29 mouse cellular contexts compared by ENCODE assay signal in genomic region chr7:97307546-97307945, GRCm38 (mm10). TPM values are rescaled to one million over a fixed set of nuclear protein-coding genes. Genes with fewer than 3 reads are reported as not detected.
A peak's percentile ranks its signal among the peaks of the same experiment; 100 is the strongest.
DNase-seq lines count a peak whose midpoint lies in the region; ATAC-seq and TF ChIP-seq lines count a peak whose summit lies in the region.
"Had no signal": no experiment of that assay in that cellular context is flagged by ENCODE, and none has a peak within 500 bp of the region (broad histone marks: within the 10 kb centered on the region; RNA-seq: fewer than 3 reads in every experiment).

No protein-coding gene starts in this region.

- H3K4me1 ChIP-seq in heart, embryonic 10.5 days: no peaks in the 10 kb centered on the region
- no peaks in the 10 kb centered on the region for H3K4me1 ChIP-seq in liver, postnatal 0 days (ENCODE audit: insufficient read depth)
- no peaks in the 10 kb centered on the region for H3K4me1 ChIP-seq in limb, embryonic 11.5 days (ENCODE audit: control insufficient read depth, insufficient read depth, low read length)
- H3K4me1 ChIP-seq: embryonic facial prominence, embryonic 12.5 days; limb, embryonic 13.5 days; neural tube, embryonic 13.5 days had no signal

- peaks cover 97% of the 10 kb centered on the region for H3K36me3 ChIP-seq in heart, embryonic 10.5 days
- H3K36me3 ChIP-seq in liver, postnatal 0 days (replicated peaks; ENCODE audit: insufficient read depth, low read length): peaks cover 8% of the 10 kb centered on the region; the same call in 1 of the 2 replicates
- H3K36me3 ChIP-seq in limb, embryonic 11.5 days (ENCODE audit: control insufficient read depth, insufficient read depth, low read length): no peaks in the 10 kb centered on the region; the same call in 1 of the 2 replicates

- intact Hi-C loops in heart, postnatal 25 days (cut with DNase I): no loop called here

- H3K4me2 ChIP-seq in liver, postnatal 0 days (ENCODE audit: low read depth, low read length): no peak overlapping the region
- no peak overlapping the region for H3K4me2 ChIP-seq in limb, embryonic 11.5 days (ENCODE audit: low read depth, severe bottlenecking)
- H3K4me2 ChIP-seq: embryonic facial prominence, embryonic 12.5 days; heart, embryonic 11.5 days; limb, embryonic 13.5 days; lung, embryonic 14.5 days; neural tube, embryonic 13.5 days had no signal

- TF ChIP-seq EP300 in liver, postnatal 0 days (IDR thresholded peaks at IDR 0.05; ENCODE audit: low read depth): no peak

- H3K9me3 ChIP-seq in heart, embryonic 10.5 days: no peaks in the 10 kb centered on the region
- H3K9me3 ChIP-seq in liver, postnatal 0 days (ENCODE audit: low read length): no peaks in the 10 kb centered on the region
- H3K9me3 ChIP-seq in limb, embryonic 11.5 days (ENCODE audit: control insufficient read depth, low read length): no peaks in the 10 kb centered on the region
- H3K9me3 ChIP-seq: embryonic facial prominence, embryonic 12.5 days; limb, embryonic 13.5 days; neural tube, embryonic 13.5 days had no signal

- H3K27me3 ChIP-seq in heart, embryonic 10.5 days (ENCODE audit: insufficient read depth, poor library complexity, severe bottlenecking): no peaks in the 10 kb centered on the region
- no peaks in the 10 kb centered on the region for H3K27me3 ChIP-seq in liver, postnatal 0 days (ENCODE audit: insufficient read depth, low read length)
- H3K27me3 ChIP-seq in limb, embryonic 11.5 days (ENCODE audit: control insufficient read depth, insufficient read depth, low read length): no peaks in the 10 kb centered on the region
- H3K27me3 ChIP-seq: embryonic facial prominence, embryonic 12.5 days; limb, embryonic 13.5 days; neural tube, embryonic 13.5 days had no signal

- no peak for TF ChIP-seq CTCF in liver, postnatal 0 days (IDR thresholded peaks at IDR 0.05; ENCODE audit: low read depth)

- no peak overlapping the region for H3K27ac ChIP-seq in heart, embryonic 10.5 days
- H3K27ac ChIP-seq in liver, postnatal 0 days (ENCODE audit: low read depth): no peak overlapping the region
- no peak overlapping the region for H3K27ac ChIP-seq in limb, embryonic 11.5 days (replicated peaks; ENCODE audit: low read depth, low read length)
- H3K27ac ChIP-seq: embryonic facial prominence, embryonic 12.5 days; gastrocnemius, adult 2 months; kidney, postnatal 0 days; limb, embryonic 13.5 days; liver, embryonic 14.5 days; neural tube, embryonic 13.5 days had no signal

- 96% methylated on average over 1 of the region's 1 CpGs for WGBS in heart, embryonic 10.5 days
- 82% methylated on average over 1 of the region's 1 CpGs for WGBS in liver, postnatal 0 days (ENCODE audit: insufficient replicate concordance)
- 82% methylated on average over 1 of the region's 1 CpGs for WGBS in limb, embryonic 11.5 days

- H3K9ac ChIP-seq in liver, postnatal 0 days (replicated peaks): no peak overlapping the region
- no peak overlapping the region for H3K9ac ChIP-seq in limb, embryonic 11.5 days (ENCODE audit: low read length)
- H3K9ac ChIP-seq: embryonic facial prominence, embryonic 12.5 days; limb, embryonic 13.5 days; liver, embryonic 14.5 days; lung, embryonic 14.5 days; neural tube, embryonic 13.5 days had no signal

- H3K4me3 ChIP-seq in heart, embryonic 10.5 days: no peak overlapping the region
- no peak overlapping the region for H3K4me3 ChIP-seq in liver, postnatal 0 days (ENCODE audit: low read depth, low read length)
- H3K4me3 ChIP-seq in limb, embryonic 11.5 days (ENCODE audit: low read depth, low read length): no peak overlapping the region
- H3K4me3 ChIP-seq: embryonic facial prominence, embryonic 12.5 days; gastrocnemius, adult 2 months; limb, embryonic 13.5 days; neural tube, embryonic 13.5 days had no signal

- DNase-seq in heart, embryonic 10.5 days (ENCODE audit: low spot score): peak; percentile 52
- DNase-seq in heart, postnatal 25 days (ENCODE audit: low spot score): no peak
- DNase-seq in liver, postnatal 0 days: peak; percentile 8
- no peak for DNase-seq in liver
- peak; percentile 7 to 47 for DNase-seq in spleen, postnatal 4 days (ENCODE audit: low spot score in 2 of 2)
- DNase-seq in spleen, postnatal 14 days (ENCODE audit: low spot score in 2 of 2): no peak
- DNase-seq in limb, embryonic 11.5 days (ENCODE audit: low spot score): peak; percentile 14
- DNase-seq: adrenal gland, postnatal 14 days; cerebellum, adult 11 months; cerebellum, adult 9-10 months; gastrocnemius, adult 2 months; gastrocnemius, postnatal 36 days; kidney, adult 8-10 months; layer of hippocampus, adult 9-11 months; lung, embryonic 14.5 days; lung, postnatal 14 days; retina, postnatal 1 day; spleen, adult 18-20 months; thymus, postnatal 14 days had no signal

- ATAC-seq in liver, postnatal 0 days: no peak
- no peak for ATAC-seq in limb, embryonic 11.5 days (ENCODE audit: insufficient number of reproducible peaks, low FRiP score, low TSS enrichment, low read depth)
- ATAC-seq: CD4-positive, CD25-positive, alpha-beta regulatory T cell, adult 4 months; forebrain, embryonic 16.5 days; hindbrain, embryonic 16.5 days; intestine, embryonic 16.5 days had no signal

RNA-seq across cellular contexts. Expression of gene Usp35, which starts 24.3 kb away (rescaled TPM):
- polyA plus RNA-seq in heart, embryonic 10.5 days (2016; fragmentation: Nextera tagmentation; extraction: Ambion mirVana): 1.1 and 2.3 TPM in 2 replicates
- under 1 TPM; 0.61 to 0.65 TPM for total RNA-seq in heart, postnatal 25 days (2021)
- polyA plus RNA-seq in liver, postnatal 0 days (2015; fragmentation: Nextera tagmentation; extraction: Ambion mirVana): 0.14 and 0.18 TPM in 2 replicates
- polyA plus RNA-seq in limb, embryonic 11.5 days (2014; fragmentation: Nextera tagmentation; extraction: Ambion mirVana): 2.4 and 2.5 TPM in 2 replicates

RNA-seq across cellular contexts. Expression of gene Kctd21, which starts 24.6 kb away (rescaled TPM):
- 4.1 and 4.6 TPM in 2 replicates for polyA plus RNA-seq in heart, embryonic 10.5 days (2016; fragmentation: Nextera tagmentation; extraction: Ambion mirVana)
- total RNA-seq in heart, postnatal 25 days (2021): 1 to 10 TPM; 3.6 to 4.0 TPM
- 1.1 and 1.2 TPM in 2 replicates for polyA plus RNA-seq in liver, postnatal 0 days (2015; fragmentation: Nextera tagmentation; extraction: Ambion mirVana)
- 3.6 and 4.3 TPM in 2 replicates for polyA plus RNA-seq in limb, embryonic 11.5 days (2014; fragmentation: Nextera tagmentation; extraction: Ambion mirVana)

Comparison
In these comparisons a context has a peak if more than half of its experiments do, and no peak if none do; other contexts are left out.
1. DNase-seq: peak in heart, embryonic 10.5 days (single experiment), liver, postnatal 0 days (single experiment), spleen, postnatal 4 days (2 of 2) and limb, embryonic 11.5 days (single experiment); none in heart, postnatal 25 days (single experiment), liver (single experiment) and spleen, postnatal 14 days (0 of 2).